Mouse (Mus musculus) small intestine, adult 2 months (tissue): ENCODE data around the gene Hoxb5.

Source experiments
- CTCF ChIP-seq: fragments of 200-500 bp; IDR thresholded peaks from 2 replicates; pipeline ENCODE4 v1.5.1; 2012; ENCODE audit warnings: low read depth, mild to moderate bottlenecking, control low read depth, inconsistent platforms, low read length, moderate library complexity, mixed read lengths; ENCODE audit not compliant: insufficient replicate concordance, insufficient read length; ENCODE audit errors: extremely low read depth
- POLR2A ChIP-seq: fragments of 200-500 bp; IDR thresholded peaks from 2 replicates; pipeline ENCODE4 v1.6.1; 2012; ENCODE audit warnings: low read depth, mild to moderate bottlenecking, control low read depth, inconsistent platforms, low read length, moderate library complexity

GRCm38 (mm10) chr11:96348988-96349387, 45.9 kb downstream of the Hoxb5 start:
- TF ChIP-seq CTCF (no peak), POLR2A (no peak)
